Mouse (Mus musculus) C2C12 (cell line): ENCODE measurements around the gene Serpinf1.

ENCODE experiments used
- CEBPB ChIP-seq: IDR thresholded peaks from one replicate; pipeline ENCODE4 v1.6.1; 2011; ENCODE audit warnings: low read depth, mild to moderate bottlenecking, control low read depth, moderate library complexity
- CTCF ChIP-seq: IDR thresholded peaks from one replicate; pipeline ENCODE4 v1.5.1; 2011; ENCODE audit not compliant: control insufficient read depth, insufficient read depth, insufficient read length
- FOSL1 ChIP-seq: IDR thresholded peaks from one replicate; pipeline ENCODE4 v1.8.0; 2011; ENCODE audit warnings: mild to moderate bottlenecking, low read length; ENCODE audit not compliant: poor library complexity, insufficient read depth, severe bottlenecking
- MAX ChIP-seq: IDR thresholded peaks from one replicate; pipeline ENCODE4 v1.6.1; 2011; ENCODE audit warnings: mild to moderate bottlenecking, control low read depth
- MYOD1 ChIP-seq: IDR thresholded peaks from one replicate; pipeline ENCODE4 v1.6.1; 2011; ENCODE audit warnings: low read depth; ENCODE audit not compliant: control insufficient read depth, insufficient read length
- MYOG ChIP-seq: IDR thresholded peaks from one replicate; pipeline ENCODE4 v1.6.1; 2011; ENCODE audit not compliant: control insufficient read depth, insufficient read length; ENCODE audit errors: extremely low read depth
- USF1 ChIP-seq: IDR thresholded peaks from one replicate; pipeline ENCODE4 v1.6.1; 2011; ENCODE audit warnings: low read depth, mild to moderate bottlenecking, control low read depth, moderate library complexity

- TF ChIP-seq CTCF (no peak), MAX (no peak), MYOG (no peak), USF1 (no peak), CEBPB (no peak), MYOD1 (no peak), FOSL1 (no peak)
Measured at GRCm38 (mm10) chr11:75461743-75462252, 39.3 kb upstream of the Serpinf1 start.
